Mouse (Mus musculus) MEL (cell line): ENCODE measurements at regions not wholly inside any gene's neighbourhood (a gene's known extent, or its start where the extent isn't known, plus 50 kb on each side); places are given as distances from the start of the nearest gene placed in this dataset.

Experiments used
- DNase-seq: peaks from one replicate; pipeline ENCODE4 v3.0.0; 2011; ENCODE audit warnings: low read depth, low spot score
- H3K27ac ChIP-seq: 2 replicates; pipeline ENCODE4 v1.5.1; 2012; ENCODE audit warnings: low read depth, mild to moderate bottlenecking, control low read depth, low read length, moderate library complexity; ENCODE audit not compliant: control insufficient read depth
- H3K27me3 ChIP-seq, 2 experiments: fragments of 150-350 bp in 1 of 2; sonication (generic) in 1 of 2; 2 replicates each; pipeline ENCODE4 v1.6.1; 2012; ENCODE audit warnings: low read length in 2 of 2, mild to moderate bottlenecking in 2 of 2, improper control_type of control experiment in 1 of 2, moderate library complexity in 1 of 2; ENCODE audit not compliant: insufficient read depth in 2 of 2, control insufficient read depth in 1 of 2
- H3K36me3 ChIP-seq, 2 experiments: 2 replicates each; pipeline ENCODE4 v1.6.1; 2012 to 2014; ENCODE audit warnings: low read length in 2 of 2, improper control_type of control experiment in 1 of 2, inconsistent platforms in 1 of 2, mild to moderate bottlenecking in 1 of 2; ENCODE audit not compliant: insufficient read depth in 2 of 2, control insufficient read depth in 1 of 2
- H3K4me1 ChIP-seq, 2 experiments: fragments of 150-350 bp in 1 of 2; sonication (generic) in 1 of 2; 2 replicates each; pipeline ENCODE4 v1.6.1; 2012; ENCODE audit warnings: low read length in 2 of 2, improper control_type of control experiment in 1 of 2, mild to moderate bottlenecking in 1 of 2; ENCODE audit not compliant: insufficient read depth in 2 of 2, control insufficient read depth in 1 of 2
- H3K4me3 ChIP-seq, 2 experiments: fragments of 150-350 bp in 1 of 2; sonication (generic) in 1 of 2; 2 replicates each; pipeline ENCODE4 v1.5.1; 2012; ENCODE audit warnings: low read depth in 2 of 2, low read length in 2 of 2, mild to moderate bottlenecking in 2 of 2, moderate library complexity in 2 of 2, control low read depth in 1 of 2, improper control_type of control experiment in 1 of 2; ENCODE audit not compliant: control insufficient read depth in 1 of 2, insufficient read depth in 1 of 2
- H3K79me2 ChIP-seq: 2 replicates; pipeline ENCODE4 v1.6.1; 2012; ENCODE audit warnings: mild to moderate bottlenecking, low read length, moderate library complexity; ENCODE audit not compliant: control insufficient read depth, poor library complexity, insufficient read depth
- H3K9ac ChIP-seq: 2 replicates; pipeline ENCODE4 v1.6.1; 2012; ENCODE audit warnings: low read depth, mild to moderate bottlenecking, control low read depth, low read length, moderate library complexity; ENCODE audit not compliant: control insufficient read depth, poor library complexity, severe bottlenecking
- H3K9me3 ChIP-seq: fragments of 150-350 bp; sonication (generic); replicated peaks from 2 replicates; pipeline ENCODE4 v1.6.1; 2012; ENCODE audit warnings: mild to moderate bottlenecking, low read length, improper control_type of control experiment, moderate library complexity; ENCODE audit not compliant: insufficient read depth
- BHLHE40 ChIP-seq: IDR thresholded peaks from 2 replicates; pipeline ENCODE4 v1.6.1; 2012; ENCODE audit warnings: low read depth, mild to moderate bottlenecking, inconsistent platforms, low read length, improper control_type of control experiment, borderline replicate concordance
- CTCF ChIP-seq, 3 experiments: IDR thresholded peaks in 2 of 3; conservative IDR thresholded peaks in 1 of 3; 2 replicates each; pipeline ENCODE4 v1.5.1; 2011 to 2012; ENCODE audit warnings: low read length in 3 of 3, low read depth in 2 of 3, mild to moderate bottlenecking in 2 of 3, improper control_type of control experiment in 1 of 3, inconsistent platforms in 1 of 3, mixed read lengths in 1 of 3, moderate library complexity in 1 of 3; ENCODE audit not compliant: control insufficient read depth in 1 of 3, insufficient read depth in 1 of 3, poor library complexity in 1 of 3, severe bottlenecking in 1 of 3
- E2F4 ChIP-seq: IDR thresholded peaks from 2 replicates; pipeline ENCODE4 v1.6.1; 2011; ENCODE audit warnings: low read depth, low read length, improper control_type of control experiment, borderline replicate concordance
- EP300 ChIP-seq, 2 experiments: IDR thresholded peaks; 2 replicates each; pipeline ENCODE4 v1.6.1; 2011; ENCODE audit warnings: improper control_type of control experiment in 2 of 2, low read length in 2 of 2, low read depth in 1 of 2, mild to moderate bottlenecking in 1 of 2
- GABPA ChIP-seq: IDR thresholded peaks from 2 replicates; pipeline ENCODE4 v1.6.1; 2012; ENCODE audit warnings: low read depth, mild to moderate bottlenecking, inconsistent platforms, low read length, improper control_type of control experiment, moderate library complexity
- JUND ChIP-seq: IDR thresholded peaks from 2 replicates; pipeline ENCODE4 v1.6.1; 2011; ENCODE audit warnings: low read depth, mild to moderate bottlenecking, improper control_type of control experiment, low read length
- MAFK ChIP-seq: IDR thresholded peaks from 2 replicates; pipeline ENCODE4 v1.6.1; 2011; ENCODE audit warnings: low read depth, mild to moderate bottlenecking, low read length, improper control_type of control experiment, borderline replicate concordance
- MAZ ChIP-seq: IDR thresholded peaks from 2 replicates; pipeline ENCODE4 v1.6.1; 2012; ENCODE audit warnings: low read depth, mild to moderate bottlenecking, inconsistent platforms, low read length, improper control_type of control experiment
- MEF2A ChIP-seq: IDR thresholded peaks from 2 replicates; pipeline ENCODE4 v1.6.1; 2014; ENCODE audit warnings: low read depth, mild to moderate bottlenecking, inconsistent platforms, low read length, improper control_type of control experiment; ENCODE audit not compliant: poor library complexity, insufficient replicate concordance, severe bottlenecking; ENCODE audit errors: extremely low read depth
- NRF1 ChIP-seq: IDR thresholded peaks from 2 replicates; pipeline ENCODE4 v1.6.1; 2014; ENCODE audit warnings: low read depth, mild to moderate bottlenecking, inconsistent platforms, low read length, improper control_type of control experiment, moderate library complexity; ENCODE audit not compliant: poor library complexity, insufficient read depth, severe bottlenecking
- POLR2A ChIP-seq, 2 experiments: IDR thresholded peaks; 2 replicates each; pipeline ENCODE4 v1.6.1; 2011 to 2012; ENCODE audit warnings: low read length in 2 of 2, mild to moderate bottlenecking in 2 of 2, control low read depth in 1 of 2, improper control_type of control experiment in 1 of 2, low read depth in 1 of 2, moderate library complexity in 1 of 2; ENCODE audit not compliant: control insufficient read depth in 1 of 2, insufficient read depth in 1 of 2, poor library complexity in 1 of 2
- POLR2AphosphoS2 ChIP-seq: IDR thresholded peaks from 2 replicates; pipeline ENCODE4 v1.6.1; 2011; ENCODE audit warnings: low read length, improper control_type of control experiment
- RAD21 ChIP-seq: IDR thresholded peaks from 2 replicates; pipeline ENCODE4 v1.6.1; 2011; ENCODE audit warnings: mild to moderate bottlenecking, low read depth, low read length, improper control_type of control experiment
- SIN3A ChIP-seq: IDR thresholded peaks from 2 replicates; pipeline ENCODE4 v1.6.1; 2012; ENCODE audit warnings: low read length, improper control_type of control experiment, inconsistent platforms
- SMC3 ChIP-seq: IDR thresholded peaks from 2 replicates; pipeline ENCODE4 v1.6.1; 2011; ENCODE audit warnings: low read depth, low read length, improper control_type of control experiment
- TAL1 ChIP-seq: IDR thresholded peaks from 2 replicates; pipeline ENCODE4 v1.6.1; 2012; ENCODE audit warnings: mild to moderate bottlenecking, inconsistent platforms, low read length, moderate library complexity, mixed read lengths
- TBP ChIP-seq: IDR thresholded peaks from 2 replicates; pipeline ENCODE4 v1.8.0; 2011; ENCODE audit warnings: low read depth, low read length, improper control_type of control experiment
- TCF12 ChIP-seq: IDR thresholded peaks from 2 replicates; pipeline ENCODE4 v1.6.1; 2014; ENCODE audit warnings: low read depth, mild to moderate bottlenecking, inconsistent platforms, low read length, improper control_type of control experiment, moderate library complexity
- USF1 ChIP-seq: IDR thresholded peaks from 2 replicates; pipeline ENCODE4 v1.6.1; 2014; ENCODE audit warnings: low read depth, mild to moderate bottlenecking, inconsistent platforms, low read length, improper control_type of control experiment, moderate library complexity
- USF2 ChIP-seq, 2 experiments: IDR thresholded peaks; 2 replicates each; pipeline ENCODE4 v1.6.1; 2011 to 2012; ENCODE audit warnings: improper control_type of control experiment in 2 of 2, low read length in 2 of 2, borderline replicate concordance in 1 of 2, inconsistent platforms in 1 of 2, low read depth in 1 of 2, mild to moderate bottlenecking in 1 of 2; ENCODE audit not compliant: insufficient read depth in 1 of 2
- ZC3H11A ChIP-seq: IDR thresholded peaks from 2 replicates; pipeline ENCODE4 v1.6.1; 2012; ENCODE audit warnings: low read depth, mild to moderate bottlenecking, inconsistent platforms, low read length, improper control_type of control experiment
- ZKSCAN1 ChIP-seq: IDR thresholded peaks from 2 replicates; pipeline ENCODE4 v1.6.1; 2012; ENCODE audit warnings: low read depth, mild to moderate bottlenecking, inconsistent platforms, low read length, improper control_type of control experiment, moderate library complexity
- ZMIZ1 ChIP-seq: IDR thresholded peaks from 2 replicates; pipeline ENCODE4 v1.6.1; 2012; ENCODE audit warnings: low read depth, mild to moderate bottlenecking, inconsistent platforms, low read length, improper control_type of control experiment, moderate library complexity

- H3K79me2 ChIP-seq = no peaks in the 10 kb centered on the region
- H3K9ac ChIP-seq = no peak overlapping the region
- no peaks in the 10 kb centered on the region for H3K36me3 ChIP-seq
- no peak overlapping the region for H3K4me3 ChIP-seq
- no peaks in the 10 kb centered on the region for H3K27me3 ChIP-seq
- H3K9me3 ChIP-seq = no peaks in the 10 kb centered on the region
- no peak overlapping the region for H3K27ac ChIP-seq
- TF ChIP-seq ZKSCAN1 (no peak), BHLHE40 (no peak), USF2 (IDR thresholded peaks at IDR 0.05; ENCODE audit: borderline replicate concordance in 1 of 2, insufficient read depth in 1 of 2, low read depth in 1 of 2, low read length in 2 of 2) (no peak), GABPA (no peak), NRF1 (no peak), SMC3 (no peak), POLR2A (IDR thresholded peaks at IDR 0.05; ENCODE audit: control insufficient read depth in 1 of 2, insufficient read depth in 1 of 2, low read depth in 1 of 2, low read length in 2 of 2, poor library complexity in 1 of 2) (no peak)
- DNase-seq = no peak
- H3K4me1 ChIP-seq = no peaks in the 10 kb centered on the region
These were observed 106.5 kb upstream of the Hand2 start for GRCm38 (mm10) chr8:57213982-57214930.

GRCm38 (mm10) chr8:57230594-57230993 lies 90.2 kb upstream of the Hand2 start:
- Histone ChIP-seq H3K27ac (no peak overlapping the region), H3K4me3 (no peak overlapping the region), H3K27me3 (no peaks in the 10 kb centered on the region), H3K79me2 (no peaks in the 10 kb centered on the region), H3K9ac (no peak overlapping the region), H3K9me3 (no peaks in the 10 kb centered on the region), H3K36me3 (no peaks in the 10 kb centered on the region), H3K4me1 (no peaks in the 10 kb centered on the region)
- TF ChIP-seq USF1 = no peak
- no peak for TF ChIP-seq E2F4
- no peak for TF ChIP-seq MAZ
- no peak for TF ChIP-seq TCF12
- no peak for TF ChIP-seq TBP
- no peak for TF ChIP-seq ZMIZ1
- no peak for TF ChIP-seq RAD21
- TF ChIP-seq CTCF (IDR thresholded peaks at IDR 0.05 in 2 of 3, conservative IDR thresholded peaks at IDR 0.05 in 1 of 3; ENCODE audit: control insufficient read depth in 1 of 3, insufficient read depth in 1 of 3, low read depth in 2 of 3, low read length in 3 of 3, poor library complexity in 1 of 3, severe bottlenecking in 1 of 3) = no peak
- TF ChIP-seq MEF2A = no peak
- no peak for TF ChIP-seq MAFK
- TF ChIP-seq EP300 (IDR thresholded peaks at IDR 0.05; ENCODE audit: low read depth in 1 of 2, low read length in 2 of 2) = no peak
- TF ChIP-seq POLR2A (IDR thresholded peaks at IDR 0.05; ENCODE audit: control insufficient read depth in 1 of 2, insufficient read depth in 1 of 2, low read depth in 1 of 2, low read length in 2 of 2, poor library complexity in 1 of 2) = no peak
- no peak for TF ChIP-seq JUND
- no peak for TF ChIP-seq ZC3H11A
- no peak for TF ChIP-seq POLR2AphosphoS2
- TF ChIP-seq SIN3A = no peak
- no peak for TF ChIP-seq TAL1
- TF ChIP-seq BHLHE40 = no peak
- DNase-seq = no peak
